In genomic region chr1:183297473-183297885, GRCm38 (mm10) we compare ENCODE assay signal across 8 mouse cellular contexts. TPM values are rescaled to one million over a fixed set of nuclear protein-coding genes. Genes with fewer than 3 reads are reported as not detected.
DNase-seq lines count a peak whose midpoint lies in the region; ATAC-seq and TF ChIP-seq lines count a peak whose summit lies in the region.

No protein-coding gene starts in this region.

- DNase-seq in retina, embryonic 14.5 days (ENCODE audit: low spot score), result peak; percentile 55
- DNase-seq in retina, postnatal 1 day, result no peak
- DNase-seq in forebrain, embryonic 11.5 days (ENCODE audit: low spot score), result peak; percentile 82
- peak; percentile 34 to 49 for DNase-seq in spleen, postnatal 14 days (ENCODE audit: low spot score in 2 of 2)
- no peak for DNase-seq in adrenal gland, postnatal 10 days

- no peaks in the 10 kb centered on the region for H3K36me3 ChIP-seq in forebrain, embryonic 11.5 days (ENCODE audit: control insufficient read depth, insufficient read depth, low read length)
- H3K36me3 ChIP-seq in macrophage (ENCODE audit: inconsistent target), result peaks cover 14% of the 10 kb centered on the region; the same call in 1 of the 2 replicates

- WGBS in forebrain, embryonic 11.5 days, result 1% methylated on average over 29 of the region's 30 CpGs
- WGBS in macrophage (ENCODE audit: missing documents), result under 1% methylated on average over 23 of the region's 30 CpGs

- H3K79me2 ChIP-seq in macrophage (ENCODE audit: inconsistent target), result peaks cover 79% of the 10 kb centered on the region

- peak overlapping the region; percentile 47 for H3K9ac ChIP-seq in forebrain, embryonic 11.5 days (ENCODE audit: low read length)

- H3K9me3 ChIP-seq in forebrain, embryonic 11.5 days (ENCODE audit: control insufficient read depth, low read length), result no peaks in the 10 kb centered on the region

- H3K27ac ChIP-seq in bone marrow macrophage, adult 2 months (ENCODE audit: insufficient read depth, low read depth, low read length), result peak overlapping the region; percentile 29
- no peak overlapping the region for H3K27ac ChIP-seq in forebrain, embryonic 11.5 days (ENCODE audit: low read depth, low read length)
- peak overlapping the region; percentile 48 for H3K27ac ChIP-seq in macrophage

- peak overlapping the region; percentile 53 for H3K4me2 ChIP-seq in forebrain, embryonic 11.5 days (ENCODE audit: low read depth, low read length, severe bottlenecking)

- no peaks in the 10 kb centered on the region for H3K4me1 ChIP-seq in bone marrow macrophage, adult 2 months (ENCODE audit: control insufficient read depth, insufficient read depth, low read length)
- H3K4me1 ChIP-seq in forebrain, embryonic 11.5 days (replicated peaks; ENCODE audit: control insufficient read depth, insufficient read depth, low read length), result no peaks in the 10 kb centered on the region

- H3K27me3 ChIP-seq in forebrain, embryonic 11.5 days (ENCODE audit: control insufficient read depth, insufficient read depth, low read length), result no peaks in the 10 kb centered on the region

- TF ChIP-seq POLR2A in bone marrow macrophage, adult 2 months (IDR thresholded peaks at IDR 0.05; ENCODE audit: borderline replicate concordance, low read depth, low read length), result no peak

- no peak for TF ChIP-seq CTCF in bone marrow macrophage, adult 2 months (IDR thresholded peaks at IDR 0.05; ENCODE audit: low read depth, low read length)

- peak overlapping the region; percentile 66 for H3K4me3 ChIP-seq in bone marrow macrophage, adult 2 months (ENCODE audit: insufficient read depth, low read length)
- peak overlapping the region; percentile 45 for H3K4me3 ChIP-seq in forebrain, embryonic 11.5 days (ENCODE audit: low read depth, low read length)
- H3K4me3 ChIP-seq in macrophage (ENCODE audit: inconsistent target), result peak overlapping the region; percentile 51

- ATAC-seq in forebrain, embryonic 11.5 days (replicated peaks; ENCODE audit: low FRiP score), result no peak; the same call in 1 of the 2 replicates
- peak; percentile 15 for ATAC-seq in inflammation-experienced regulatory T-cells, adult 6 months

RNA-seq across cellular contexts. Expression of gene Brox, which starts 0.4 kb away (rescaled TPM):
- polyA plus RNA-seq in bone marrow macrophage, adult 2 months (2012; ENCODE audit: insufficient read depth, insufficient read length, missing spikeins), result 77.3 and 80.5 TPM in 2 replicates
- polyA plus RNA-seq in forebrain, embryonic 11.5 days (2014; fragmentation: Nextera tagmentation; extraction: Ambion mirVana), result 56.5 and 60.9 TPM in 2 replicates
- polyA plus RNA-seq in inflammation-experienced regulatory T-cells, adult 6 months (2017; shearing (Covaris generic)), result 10 to 100 TPM; 37.5 to 49.5 (median 40.4) TPM
- total RNA-seq in macrophage (2018; cell fraction: chromatin; rRNA removed), result 100 to 1,000 TPM in 24 of 26 experiments, 10 to 100 TPM in 2; 74.1 to 249 (median 172) TPM
- 100 to 1,000 TPM in 11 of 26 experiments, 10 to 100 TPM in 15; 86.1 to 111 (median 98.9) TPM for total RNA-seq in macrophage (2018; cell fraction: cytosol; rRNA removed)
- total RNA-seq in macrophage (2018; cell fraction: nucleus; rRNA removed), result 100 to 1,000 TPM in 20 of 26 experiments, 10 to 100 TPM in 6; 82.1 to 233 (median 130) TPM
- polyA plus RNA-seq in macrophage (2018), result 76.6 to 106 TPM (median 92.2 TPM) in 3 replicates
- 10 to 100 TPM; 45.0 to 46.0 TPM for total RNA-seq in adrenal gland, postnatal 10 days (2021)

RNA-seq across cellular contexts. Expression of gene Aida, which starts 1.1 kb away (rescaled TPM):
- 52.2 and 68.8 TPM in 2 replicates for polyA plus RNA-seq in bone marrow macrophage, adult 2 months (2012; ENCODE audit: insufficient read depth, insufficient read length, missing spikeins)
- 33.6 and 35.4 TPM in 2 replicates for polyA plus RNA-seq in forebrain, embryonic 11.5 days (2014; fragmentation: Nextera tagmentation; extraction: Ambion mirVana)
- polyA plus RNA-seq in inflammation-experienced regulatory T-cells, adult 6 months (2017; shearing (Covaris generic)), result 10 to 100 TPM; 13.2 to 20.9 (median 15.5) TPM
- total RNA-seq in macrophage (2018; cell fraction: chromatin; rRNA removed), result 100 to 1,000 TPM in 11 of 26 experiments, 10 to 100 TPM in 15; 24.7 to 267 (median 85.0) TPM
- 100 to 1,000 TPM in 14 of 26 experiments, 10 to 100 TPM in 12; 57.4 to 186 (median 118) TPM for total RNA-seq in macrophage (2018; cell fraction: cytosol; rRNA removed)
- 100 to 1,000 TPM in 15 of 26 experiments, 10 to 100 TPM in 11; 32.3 to 246 (median 119) TPM for total RNA-seq in macrophage (2018; cell fraction: nucleus; rRNA removed)
- 74.0 to 110 TPM (median 88.7 TPM) in 3 replicates for polyA plus RNA-seq in macrophage (2018)
- total RNA-seq in adrenal gland, postnatal 10 days (2021), result 10 to 100 TPM; 41.3 to 51.6 TPM

Comparison
In these comparisons a context has a peak if more than half of its experiments do, and no peak if none do; other contexts are left out.
1. DNase-seq: peak in retina, embryonic 14.5 days (single experiment), forebrain, embryonic 11.5 days (single experiment) and spleen, postnatal 14 days (2 of 2); none in retina, postnatal 1 day (single experiment) and adrenal gland, postnatal 10 days (single experiment).
2. Peak in every context shown above with its lines, with median percentiles within 50 percentile points of each other: H3K4me3 ChIP-seq.